Mouse (Mus musculus): Measurements from ENCODE around the gene Rad51d. TPM values are rescaled to one million over a fixed set of nuclear protein-coding genes. Genes with fewer than 3 reads are reported as not detected.

Rad51d gene
- total and polyA plus RNA-seq, 3 experiments, result 15.0 to 35.5 (median 33.3) TPM

DNA sequence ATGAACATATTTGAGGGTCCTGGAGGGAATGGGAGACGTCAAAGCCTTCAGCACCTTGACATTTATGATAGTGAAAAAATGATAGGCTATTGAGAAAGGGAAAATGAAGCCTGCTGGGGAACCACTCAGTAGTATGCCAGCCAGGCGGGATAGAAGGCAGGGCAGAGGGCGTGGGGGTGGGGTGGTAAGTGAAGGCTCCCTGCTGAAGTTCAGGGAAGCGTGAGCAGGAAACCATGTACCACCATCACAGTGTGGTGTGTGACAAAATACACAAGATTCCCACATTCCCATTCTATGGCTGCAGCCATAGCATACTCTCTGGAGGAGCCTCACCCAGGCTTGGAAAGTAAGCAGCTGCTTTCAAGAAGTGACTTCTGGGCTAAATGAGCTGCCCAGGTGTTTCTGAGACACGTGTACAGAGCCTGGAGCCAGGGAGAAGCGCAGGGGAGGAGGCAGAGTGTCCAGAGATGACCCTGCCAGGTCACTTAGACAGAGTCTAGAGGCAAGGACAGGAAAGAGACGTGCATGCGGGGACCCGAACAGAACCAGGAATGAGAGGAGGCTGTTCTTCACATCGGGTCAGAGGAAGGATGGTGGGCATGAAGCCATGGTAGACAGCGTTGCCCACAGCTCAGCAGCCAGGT, 45.5 kb downstream of the Rad51d start:
- peaks cover 11% of the 10 kb centered on the region for H3K9me3 ChIP-seq (replicated peaks; ENCODE audit: low read length)
- H3K4me1 ChIP-seq (ENCODE audit: control insufficient read depth in 1 of 2, insufficient read depth in 2 of 2), result peaks cover 16 to 36% of the 10 kb centered on the region in 2 experiments
- H3K4me2 ChIP-seq (ENCODE audit: insufficient read depth, low read depth, poor library complexity, severe bottlenecking), result peak overlapping the region; percentile 100
- peak overlapping the region; percentile 37 for H3K9ac ChIP-seq (ENCODE audit: insufficient read depth, low read depth)
- TF ChIP-seq USF1 (IDR thresholded peaks at IDR 0.05; ENCODE audit: low read depth, low read length) (no peak), PAX5 (IDR thresholded peaks at IDR 0.05; ENCODE audit: low read length) (no peak), CHD2 (IDR thresholded peaks at IDR 0.05; ENCODE audit: low read length) (peak; percentile 47; the same call in 1 of the 2 replicates), BHLHE40 (IDR thresholded peaks at IDR 0.05; ENCODE audit: low read depth, low read length) (peak; percentile 25; the same call in 1 of the 2 replicates), RCOR1 (conservative IDR thresholded peaks at IDR 0.05; ENCODE audit: low read depth, low read length) (no peak), CHD1 (IDR thresholded peaks at IDR 0.05; ENCODE audit: low read depth, low read length) (0 out of 2 replicates have a peak, but pooled peaks have one; percentile 46), GABPA (IDR thresholded peaks at IDR 0.05; ENCODE audit: insufficient replicate concordance, low read depth, low read length) (no peak), ZKSCAN1 (IDR thresholded peaks at IDR 0.05; ENCODE audit: borderline replicate concordance, low read depth, low read length) (no peak), MXI1 (IDR thresholded peaks at IDR 0.05; ENCODE audit: low read depth, low read length) (peak; percentile 9; the same call in 1 of the 2 replicates)
- H3K27me3 ChIP-seq (replicated peaks), result no peaks in the 10 kb centered on the region
- peaks cover 12% of the 10 kb centered on the region for H3K79me2 ChIP-seq (replicated peaks; ENCODE audit: control insufficient read depth, extremely low read depth, insufficient read depth, poor library complexity, severe bottlenecking)
- peak overlapping the region; percentile 49 to 57 (median 51) for H3K4me3 ChIP-seq (replicated peaks in 1 of 3; ENCODE audit: low read depth in 2 of 3, low read length in 2 of 3, poor library complexity in 1 of 3)
- dilution Hi-C loops (cut with MboI; ENCODE audit: extremely low pct_ligation_motif_present, extremely low pct_unique_long_range_greater_than_20kb, low sequenced_read_pairs) (no loop called here), in situ Hi-C loops (cut with MboI; ENCODE audit: low pct_ligation_motif_present, low pct_unique_long_range_greater_than_20kb, low sequenced_read_pairs) (loop anchor here (5.0 kb wide), 1 partner anchor 42 kb away; no protein-coding TSS in a partner anchor)
- H3K36me3 ChIP-seq (replicated peaks in 1 of 2; ENCODE audit: control insufficient read depth in 1 of 2, insufficient read depth in 1 of 2, low read length in 1 of 2), result peaks cover 7 to 17% of the 10 kb centered on the region in 2 experiments
- peak overlapping the region; percentile 82 for H3K27ac ChIP-seq (ENCODE audit: insufficient read depth, low read depth)
- DNase-seq (ENCODE audit: extremely low read depth), result no peak

DNA sequence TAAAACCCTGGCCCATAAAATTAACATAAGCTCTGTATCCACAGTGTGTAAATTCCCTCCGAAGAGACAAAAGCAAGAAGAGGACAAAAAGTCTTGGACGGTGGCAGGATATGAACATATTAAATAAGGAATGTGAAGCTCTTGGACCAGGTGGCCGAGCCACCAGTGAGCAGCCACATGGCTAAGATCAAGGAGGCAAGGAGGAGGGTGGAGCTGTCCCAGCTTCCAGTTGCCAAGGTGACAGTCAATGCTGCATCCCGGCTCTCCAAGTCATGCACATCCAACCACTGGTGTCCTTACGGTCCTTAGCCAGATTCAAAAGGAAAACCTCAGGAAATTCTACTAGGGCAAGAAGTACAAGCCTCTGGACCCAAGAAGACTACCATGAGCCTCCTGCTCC, 51.9 kb downstream of the Rad51d start:
- H3K4me3 ChIP-seq (replicated peaks in 1 of 3; ENCODE audit: low read depth in 2 of 3, low read length in 2 of 3, poor library complexity in 1 of 3), result no peak overlapping the region
- H3K9me3 ChIP-seq (replicated peaks; ENCODE audit: low read length), result peaks cover 50% of the 10 kb centered on the region
- peaks cover 7 to 25% of the 10 kb centered on the region in 2 experiments for H3K4me1 ChIP-seq (ENCODE audit: control insufficient read depth in 1 of 2, insufficient read depth in 2 of 2)
- H3K27ac ChIP-seq (ENCODE audit: insufficient read depth, low read depth), result no peak overlapping the region
- peaks cover 25 to 26% of the 10 kb centered on the region in 2 experiments for H3K36me3 ChIP-seq (replicated peaks in 1 of 2; ENCODE audit: control insufficient read depth in 1 of 2, insufficient read depth in 1 of 2, low read length in 1 of 2)
- TF ChIP-seq GABPA (IDR thresholded peaks at IDR 0.05; ENCODE audit: insufficient replicate concordance, low read depth, low read length), result no peak
- no peak for TF ChIP-seq ZMIZ1 (IDR thresholded peaks at IDR 0.05; ENCODE audit: low read depth, low read length)
- TF ChIP-seq ELF1 (IDR thresholded peaks at IDR 0.05; ENCODE audit: low read depth, low read length), result no peak
- no peak for TF ChIP-seq MAFK (IDR thresholded peaks at IDR 0.05; ENCODE audit: insufficient replicate concordance, low read length)
- no peak for TF ChIP-seq USF1 (IDR thresholded peaks at IDR 0.05; ENCODE audit: low read depth, low read length)
- peaks cover 3% of the 10 kb centered on the region; the same call in 1 of the 2 replicates for H3K79me2 ChIP-seq (replicated peaks; ENCODE audit: control insufficient read depth, extremely low read depth, insufficient read depth, poor library complexity, severe bottlenecking)
- no peak overlapping the region for H3K4me2 ChIP-seq (ENCODE audit: insufficient read depth, low read depth, poor library complexity, severe bottlenecking)
- H3K9ac ChIP-seq (ENCODE audit: insufficient read depth, low read depth), result no peak overlapping the region
- dilution Hi-C loops (cut with MboI; ENCODE audit: extremely low pct_ligation_motif_present, extremely low pct_unique_long_range_greater_than_20kb, low sequenced_read_pairs), result no loop called here
- in situ Hi-C loops (cut with MboI; ENCODE audit: low pct_ligation_motif_present, low pct_unique_long_range_greater_than_20kb, low sequenced_read_pairs), result no loop called here
- DNase-seq (ENCODE audit: extremely low read depth), result no peak
- H3K27me3 ChIP-seq (replicated peaks), result no peaks in the 10 kb centered on the region

All from CH12.LX (cell line).